Mouse (Mus musculus) adrenal gland, adult 18-20 months (tissue): Measurements from ENCODE around the gene Cideb. TPM values are rescaled to one million over a fixed set of nuclear protein-coding genes. Genes with fewer than 3 reads are reported as not detected.
A peak's percentile ranks its signal among the peaks of the same experiment; 100 is the strongest.

Experiments
- DNase-seq, 2 experiments: peaks; one replicate each; pipeline ENCODE4 v3.0.0; 2021 to 2022; ENCODE audit warnings: low spot score in 2 of 2
- total RNA-seq, 2 experiments: library from RNA; stranded (reverse); gene quantifications; 1 replicate in 1 of 2; 2 replicates in 1 of 2; pipeline ENCODE4 v1.2.3; 2021

Gene Cideb
- total RNA-seq, 2 experiments from 2014 or later = 0.76 to 2.3 TPM

GRCm38 (mm10) chr14:55767519-55768414, 9.5 kb upstream of the Cideb start:
- DNase-seq = peak; percentile 46 to 51

- DNase-seq = no peak
Observed at GRCm38 (mm10) chr14:55765696-55766095, 7.4 kb upstream of the Cideb start, which contains the start of gene Ltb4r1. Gene Ltb4r1, plus strand, starts transcription at chr14:55765962.

GRCm38 (mm10) chr14:55763166-55763565, 4.9 kb upstream of the Cideb start:
- DNase-seq = no peak

- peak; percentile 42 to 45 for DNase-seq
Observed at GRCm38 (mm10) chr14:55762001-55762821, 4.0 kb upstream of the Cideb start.

GRCm38 (mm10) chr14:55761163-55761562, 2.9 kb upstream of the Cideb start, which contains the start of gene Ltb4r2:
Gene Ltb4r2, plus strand, starts transcription at chr14:55761428.
- no peak for DNase-seq

GRCm38 (mm10) chr14:55760156-55760555, 1.9 kb upstream of the Cideb start:
- DNase-seq = peak; percentile 81 to 82

- DNase-seq = no peak
Observed at GRCm38 (mm10) chr14:55757566-55757965, 692 bp downstream of the Cideb start.

GRCm38 (mm10) chr14:55747051-55747847, 11.0 kb downstream of the Cideb start:
- no peak for DNase-seq

- DNase-seq = no peak
Observed at GRCm38 (mm10) chr14:55745861-55746237, 12.4 kb downstream of the Cideb start.

- peak; percentile 87 to 88 for DNase-seq
Observed at GRCm38 (mm10) chr14:55745180-55745860, 12.9 kb downstream of the Cideb start, which contains the start of the genes Dhrs1 and Nop9. Gene Dhrs1, minus strand, starts transcription at chr14:55745690. Gene Nop9, plus strand, starts transcription at chr14:55745693.

GRCm38 (mm10) chr14:55743711-55744110, 14.5 kb downstream of the Cideb start:
- peak; percentile 87 to 91 for DNase-seq

- no peak for DNase-seq
Observed at GRCm38 (mm10) chr14:55737086-55737687, 21.1 kb downstream of the Cideb start.

- no peak for DNase-seq
Observed at GRCm38 (mm10) chr14:55735758-55736157, 22.5 kb downstream of the Cideb start.

- no peak for DNase-seq
Observed at GRCm38 (mm10) chr14:55735334-55735733, 22.9 kb downstream of the Cideb start.

- DNase-seq = no peak
Observed at GRCm38 (mm10) chr14:55734869-55735268, 23.4 kb downstream of the Cideb start.

GRCm38 (mm10) chr14:55733889-55734288, 24.4 kb downstream of the Cideb start:
- no peak for DNase-seq

- DNase-seq = no peak
Observed at GRCm38 (mm10) chr14:55730531-55731032, 27.7 kb downstream of the Cideb start.

- DNase-seq = no peak
Observed at GRCm38 (mm10) chr14:55730116-55730515, 28.1 kb downstream of the Cideb start.

GRCm38 (mm10) chr14:55727889-55728685, 30.2 kb downstream of the Cideb start:
- DNase-seq = no peak
